Mouse (Mus musculus) lung, adult 2 months (tissue): ENCODE data around the gene Casz1.

Experiments used
- CTCF ChIP-seq: fragments of 200-500 bp; IDR thresholded peaks from 2 replicates; pipeline ENCODE4 v1.5.1; 2011; ENCODE audit warnings: mild to moderate bottlenecking, low read length, control low read depth; ENCODE audit not compliant: insufficient read depth
- POLR2A ChIP-seq: fragments of 200-500 bp; IDR thresholded peaks from 2 replicates; pipeline ENCODE4 v1.6.1; 2011; ENCODE audit warnings: low read depth, mild to moderate bottlenecking, control low read depth, low read length, borderline replicate concordance; ENCODE audit errors: extremely low read depth

- no peak for TF ChIP-seq POLR2A
- no peak for TF ChIP-seq CTCF
Observed at GRCm38 (mm10) chr4:148947833-148948388, 143.7 kb downstream of the Casz1 start.
